10 mouse cellular contexts compared by ENCODE assay signal in genomic region chr11:31808216-31808838, GRCm38 (mm10).
A peak's percentile ranks its signal among the peaks of the same experiment; 100 is the strongest.
DNase-seq lines count a peak whose midpoint lies in the region; ATAC-seq lines count a peak whose summit lies in the region.
"Had no signal": no experiment of that assay in that cellular context is flagged by ENCODE, and none has a peak within 500 bp of the region (broad histone marks: within the 10 kb centered on the region; RNA-seq: fewer than 3 reads in every experiment).

No protein-coding gene starts in this region.

- H3K27ac ChIP-seq in kidney, embryonic 14.5 days (ENCODE audit: low read depth, low read length), result no peak overlapping the region
- peak overlapping the region; percentile 69; the same call in 1 of the 2 replicates for H3K27ac ChIP-seq in liver, embryonic 16.5 days (ENCODE audit: low read length)
- H3K27ac ChIP-seq: embryonic facial prominence, embryonic 12.5 days had no signal

- H3K36me3 ChIP-seq in kidney, embryonic 14.5 days (ENCODE audit: control insufficient read depth, insufficient read depth, low read length), result no peaks in the 10 kb centered on the region
- no peaks in the 10 kb centered on the region for H3K36me3 ChIP-seq in liver, embryonic 16.5 days (ENCODE audit: control insufficient read depth, insufficient read depth)
- H3K36me3 ChIP-seq: embryonic facial prominence, embryonic 12.5 days had no signal

- H3K9me3 ChIP-seq in kidney, embryonic 14.5 days (ENCODE audit: control insufficient read depth, low read length), result no peaks in the 10 kb centered on the region
- no peaks in the 10 kb centered on the region for H3K9me3 ChIP-seq in liver, embryonic 16.5 days (replicated peaks; ENCODE audit: control insufficient read depth, low read length)
- H3K9me3 ChIP-seq: embryonic facial prominence, embryonic 12.5 days had no signal

- peaks cover 18% of the 10 kb centered on the region; the same call in 1 of the 2 replicates for H3K4me1 ChIP-seq in kidney, embryonic 14.5 days (ENCODE audit: control insufficient read depth, insufficient read depth, low read length)
- H3K4me1 ChIP-seq in liver, embryonic 16.5 days (ENCODE audit: control insufficient read depth, low read depth, low read length), result peaks cover 64% of the 10 kb centered on the region

- WGBS in kidney, embryonic 14.5 days, result 62% methylated on average over 5 of the region's 5 CpGs
- 72% methylated on average over 5 of the region's 5 CpGs for WGBS in liver, embryonic 16.5 days (ENCODE audit: insufficient replicate concordance)

- H3K9ac ChIP-seq in kidney, embryonic 14.5 days (ENCODE audit: low read depth, low read length), result no peak overlapping the region
- H3K9ac ChIP-seq in liver, embryonic 16.5 days (ENCODE audit: low read depth, low read length), result no peak overlapping the region
- H3K9ac ChIP-seq: embryonic facial prominence, embryonic 12.5 days; forebrain, postnatal 0 days had no signal

- H3K4me3 ChIP-seq in kidney, embryonic 14.5 days (ENCODE audit: low read length), result no peak overlapping the region
- no peak overlapping the region for H3K4me3 ChIP-seq in liver, embryonic 16.5 days (ENCODE audit: low read depth, low read length)
- H3K4me3 ChIP-seq: embryonic facial prominence, embryonic 12.5 days had no signal

- no peaks in the 10 kb centered on the region for H3K27me3 ChIP-seq in kidney, embryonic 14.5 days (ENCODE audit: control insufficient read depth, insufficient read depth, low read length)
- no peaks in the 10 kb centered on the region for H3K27me3 ChIP-seq in liver, embryonic 16.5 days (ENCODE audit: control insufficient read depth, insufficient read depth, low read depth, low read length)
- H3K27me3 ChIP-seq: embryonic facial prominence, embryonic 12.5 days had no signal

- H3K4me2 ChIP-seq in kidney, embryonic 14.5 days (replicated peaks; ENCODE audit: low read depth, low read length), result no peak overlapping the region
- no peak overlapping the region for H3K4me2 ChIP-seq in liver, embryonic 16.5 days (ENCODE audit: low read depth, low read length)
- H3K4me2 ChIP-seq: embryonic facial prominence, embryonic 12.5 days had no signal

- DNase-seq in kidney, postnatal 14 days, result no peak
- peak; percentile 40 for DNase-seq in urinary bladder, postnatal 14 days (ENCODE audit: low spot score)
- DNase-seq in urinary bladder, adult 2 months (ENCODE audit: low spot score), result no peak
- DNase-seq in thymus, postnatal 4 days, result no peak
- no peak for DNase-seq in frontal cortex, postnatal 36 days (ENCODE audit: low spot score in 2 of 2)
- no peak for DNase-seq in thymus, adult 18-20 months

- 0 out of 2 replicates have a peak, but pooled peaks have one; percentile 9 for ATAC-seq in kidney, embryonic 14.5 days (ENCODE audit: low FRiP score, low TSS enrichment)
- ATAC-seq in liver, embryonic 16.5 days (ENCODE audit: low read depth), result no peak
